Mouse (Mus musculus): ENCODE results near the gene Fxr1. TPM values are rescaled to one million over a fixed set of nuclear protein-coding genes. Genes with fewer than 3 reads are reported as not detected.

Fxr1 gene
- polyA plus RNA-seq, 1 experiment = 63.2 TPM

DNA sequence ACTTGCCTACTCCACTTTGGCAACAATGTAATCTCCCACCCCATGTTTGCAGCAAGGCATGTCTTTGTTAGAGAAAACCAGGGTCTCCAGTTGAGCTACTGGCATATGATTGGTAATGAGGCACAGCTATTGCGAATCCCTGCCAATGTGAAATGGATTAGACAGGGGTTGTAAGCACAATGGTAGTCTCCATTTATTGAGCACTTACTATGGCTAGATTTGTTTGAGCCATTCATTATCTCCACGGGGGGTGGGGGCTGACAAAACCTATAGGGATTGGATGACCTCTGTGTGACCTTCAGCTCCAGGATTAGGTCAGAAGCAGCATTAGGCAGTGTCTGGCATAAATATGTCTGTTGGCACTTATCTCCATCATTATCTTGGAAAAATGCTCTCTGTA, 83.1 kb downstream of the Fxr1 start:
- H3K4me2 ChIP-seq (ENCODE audit: low read depth) = no peak overlapping the region
- no peaks in the 10 kb centered on the region for H3K79me2 ChIP-seq (ENCODE audit: control insufficient read depth, insufficient read depth)
- no peak overlapping the region for H3ac ChIP-seq (ENCODE audit: control insufficient read depth, insufficient read length)
- H3K36me3 ChIP-seq (ENCODE audit: control insufficient read depth, insufficient read depth) = no peaks in the 10 kb centered on the region
- TF ChIP-seq USF1 (IDR thresholded peaks at IDR 0.05; ENCODE audit: low read depth) (no peak), SRF (IDR thresholded peaks at IDR 0.05; ENCODE audit: control insufficient read depth, insufficient read length, low read depth) (no peak), CEBPB (IDR thresholded peaks at IDR 0.05; ENCODE audit: insufficient read depth, poor library complexity, severe bottlenecking) (no peak), MYOG (IDR thresholded peaks at IDR 0.05; ENCODE audit: control insufficient read depth in 1 of 3, insufficient read depth in 1 of 3, insufficient read length in 2 of 3, low read depth in 2 of 3) (no peak), TCF3 (IDR thresholded peaks at IDR 0.05; ENCODE audit: insufficient read length, low read depth) (no peak), REST (IDR thresholded peaks at IDR 0.05; ENCODE audit: insufficient read depth, insufficient read length) (no peak), E2F4 (IDR thresholded peaks at IDR 0.05; ENCODE audit: insufficient read depth) (no peak), POLR2AphosphoS2 (IDR thresholded peaks at IDR 0.05; ENCODE audit: insufficient read length, low read depth) (no peak), MYOD1 (IDR thresholded peaks at IDR 0.05; ENCODE audit: control insufficient read depth in 1 of 3, insufficient read length in 2 of 3, low read depth in 2 of 3) (no peak), POLR2A (IDR thresholded peaks at IDR 0.05; ENCODE audit: insufficient read length, low read depth) (no peak), TCF12 (IDR thresholded peaks at IDR 0.05; ENCODE audit: insufficient read depth, poor library complexity, severe bottlenecking) (no peak)
- no peak overlapping the region for H3K4me3 ChIP-seq
- no peaks in the 10 kb centered on the region for H3K27me3 ChIP-seq (ENCODE audit: control insufficient read depth, insufficient read depth, insufficient read length)

DNA sequence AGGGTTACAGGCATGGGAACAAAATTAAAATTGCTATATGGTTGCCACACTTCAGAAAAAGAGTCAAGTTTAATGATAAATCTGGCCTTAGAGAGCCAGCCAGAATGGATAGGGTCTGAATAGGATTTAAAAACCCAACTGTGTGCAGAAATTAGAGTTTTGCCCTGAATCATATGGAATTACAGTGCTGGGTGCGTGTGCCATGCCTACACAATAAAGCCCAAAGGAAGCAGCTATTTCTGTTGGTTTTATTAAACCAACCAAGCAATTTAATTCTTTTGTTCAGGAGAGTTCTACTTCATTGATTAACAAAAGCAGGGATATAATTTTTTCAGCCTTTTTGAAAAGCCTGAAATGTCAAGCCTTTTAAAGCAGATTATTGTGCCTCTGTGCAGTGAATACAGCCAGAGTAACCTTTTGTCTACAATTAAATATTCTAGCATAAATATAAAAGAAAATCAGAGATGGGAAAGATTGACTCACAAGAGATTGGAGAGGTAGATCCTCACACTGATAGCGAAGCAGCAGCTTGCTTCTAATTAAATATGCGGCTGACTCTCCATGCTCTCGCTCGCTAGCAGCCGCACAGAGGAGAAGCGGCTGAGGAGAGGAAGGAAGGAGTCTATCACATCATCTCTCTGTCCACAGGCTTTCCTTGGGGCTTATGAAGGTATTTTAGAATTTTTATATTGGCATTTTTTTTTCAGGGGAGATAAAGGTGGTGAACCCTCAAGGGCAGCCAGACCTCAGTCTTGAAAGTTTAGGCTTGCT, 84.3 kb downstream of the Fxr1 start:
- no peak for TF ChIP-seq MYOG (IDR thresholded peaks at IDR 0.05; ENCODE audit: control insufficient read depth in 1 of 3, insufficient read depth in 1 of 3, insufficient read length in 2 of 3, low read depth in 2 of 3)
- no peak for TF ChIP-seq USF1 (IDR thresholded peaks at IDR 0.05; ENCODE audit: low read depth)
- TF ChIP-seq E2F4 (IDR thresholded peaks at IDR 0.05; ENCODE audit: insufficient read depth) = no peak
- no peak for TF ChIP-seq MAX (IDR thresholded peaks at IDR 0.05; ENCODE audit: low read depth)
- TF ChIP-seq POLR2AphosphoS2 (IDR thresholded peaks at IDR 0.05; ENCODE audit: insufficient read length, low read depth) = no peak
- TF ChIP-seq SRF (IDR thresholded peaks at IDR 0.05; ENCODE audit: control insufficient read depth, insufficient read length, low read depth) = no peak
- no peak for TF ChIP-seq REST (IDR thresholded peaks at IDR 0.05; ENCODE audit: insufficient read depth, insufficient read length)
- TF ChIP-seq TCF12 (IDR thresholded peaks at IDR 0.05; ENCODE audit: insufficient read depth, poor library complexity, severe bottlenecking) = no peak
- no peak for TF ChIP-seq MYOD1 (IDR thresholded peaks at IDR 0.05; ENCODE audit: control insufficient read depth in 1 of 3, insufficient read length in 2 of 3, low read depth in 2 of 3)
- no peak for TF ChIP-seq POLR2A (IDR thresholded peaks at IDR 0.05; ENCODE audit: insufficient read length, low read depth)
- TF ChIP-seq CEBPB (IDR thresholded peaks at IDR 0.05; ENCODE audit: insufficient read depth, poor library complexity, severe bottlenecking) = no peak
- TF ChIP-seq TCF3 (IDR thresholded peaks at IDR 0.05; ENCODE audit: insufficient read length, low read depth) = no peak
- Histone ChIP-seq H3K27me3 (ENCODE audit: control insufficient read depth, insufficient read depth, insufficient read length) (no peaks in the 10 kb centered on the region), H3ac (ENCODE audit: control insufficient read depth, insufficient read length) (no peak overlapping the region)

GRCm38 (mm10) chr3:34106421-34106820, 86.7 kb downstream of the Fxr1 start:
- no peak overlapping the region for H3K4me3 ChIP-seq
- H3K27me3 ChIP-seq (ENCODE audit: control insufficient read depth, insufficient read depth, insufficient read length) = no peaks in the 10 kb centered on the region
- no peak for TF ChIP-seq MYOD1 (IDR thresholded peaks at IDR 0.05; ENCODE audit: control insufficient read depth in 1 of 3, insufficient read length in 2 of 3, low read depth in 2 of 3)
- no peak for TF ChIP-seq POLR2A (IDR thresholded peaks at IDR 0.05; ENCODE audit: insufficient read length, low read depth)
- TF ChIP-seq REST (IDR thresholded peaks at IDR 0.05; ENCODE audit: insufficient read depth, insufficient read length) = no peak
- TF ChIP-seq MYOG (IDR thresholded peaks at IDR 0.05; ENCODE audit: control insufficient read depth in 1 of 3, insufficient read depth in 1 of 3, insufficient read length in 2 of 3, low read depth in 2 of 3) = no peak
- TF ChIP-seq TCF12 (IDR thresholded peaks at IDR 0.05; ENCODE audit: insufficient read depth, poor library complexity, severe bottlenecking) = no peak
- no peak for TF ChIP-seq SRF (IDR thresholded peaks at IDR 0.05; ENCODE audit: control insufficient read depth, insufficient read length, low read depth)
- TF ChIP-seq MAX (IDR thresholded peaks at IDR 0.05; ENCODE audit: low read depth) = no peak
- no peak for TF ChIP-seq E2F4 (IDR thresholded peaks at IDR 0.05; ENCODE audit: insufficient read depth)
- TF ChIP-seq TCF3 (IDR thresholded peaks at IDR 0.05; ENCODE audit: insufficient read length, low read depth) = no peak
- no peak for TF ChIP-seq USF1 (IDR thresholded peaks at IDR 0.05; ENCODE audit: low read depth)
- no peak for TF ChIP-seq CEBPB (IDR thresholded peaks at IDR 0.05; ENCODE audit: insufficient read depth, poor library complexity, severe bottlenecking)
- no peak for TF ChIP-seq POLR2AphosphoS2 (IDR thresholded peaks at IDR 0.05; ENCODE audit: insufficient read length, low read depth)
- no peaks in the 10 kb centered on the region for H3K36me3 ChIP-seq (ENCODE audit: control insufficient read depth, insufficient read depth)
- no peaks in the 10 kb centered on the region for H3K79me2 ChIP-seq (ENCODE audit: control insufficient read depth, insufficient read depth)
- no peak overlapping the region for H3ac ChIP-seq (ENCODE audit: control insufficient read depth, insufficient read length)
- H3K4me2 ChIP-seq (ENCODE audit: low read depth) = no peak overlapping the region

More for the DNA sequence above, 84.3 kb downstream of the Fxr1 start:
- H3K4me3 ChIP-seq = no peak overlapping the region
- H3K79me2 ChIP-seq (ENCODE audit: control insufficient read depth, insufficient read depth) = no peaks in the 10 kb centered on the region
- H3K4me2 ChIP-seq (ENCODE audit: low read depth) = no peak overlapping the region
- no peaks in the 10 kb centered on the region for H3K36me3 ChIP-seq (ENCODE audit: control insufficient read depth, insufficient read depth)

- Histone ChIP-seq H3K36me3 (ENCODE audit: control insufficient read depth, insufficient read depth) (no peaks in the 10 kb centered on the region), H3K27me3 (ENCODE audit: control insufficient read depth, insufficient read depth, insufficient read length) (no peaks in the 10 kb centered on the region), H3K4me2 (ENCODE audit: low read depth) (no peak overlapping the region), H3ac (ENCODE audit: control insufficient read depth, insufficient read length) (no peak overlapping the region), H3K4me3 (no peak overlapping the region), H3K79me2 (ENCODE audit: control insufficient read depth, insufficient read depth) (no peaks in the 10 kb centered on the region)
- TF ChIP-seq SRF (IDR thresholded peaks at IDR 0.05; ENCODE audit: control insufficient read depth, insufficient read length, low read depth) (no peak), TCF3 (IDR thresholded peaks at IDR 0.05; ENCODE audit: insufficient read length, low read depth) (no peak)
Observed at GRCm38 (mm10) chr3:34107631-34108030, 87.9 kb downstream of the Fxr1 start.
